Mouse (Mus musculus) megakaryocyte, embryonic 14.5 days (primary cell): ENCODE measurements around the gene Dnaja3.

ENCODE experiments used
- FLI1 ChIP-seq: IDR thresholded peaks from 2 replicates; pipeline ENCODE4 v1.6.1; 2012; ENCODE audit warnings: low read length, inconsistent platforms, mixed read lengths
- GATA1 ChIP-seq: IDR thresholded peaks from 3 replicates; pipeline ENCODE4 v1.6.1; 2012; ENCODE audit warnings: mixed read lengths, low read length, inconsistent platforms, borderline replicate concordance

- TF ChIP-seq GATA1, result no peak; the same call in 2 of the 3 replicates
- TF ChIP-seq FLI1, result no peak
Observed at GRCm38 (mm10) chr16:4722915-4723209, 83.1 kb downstream of the Dnaja3 start.
